Mouse (Mus musculus) midbrain, embryonic 16.5 days (tissue): Measurements from ENCODE around the gene Gm19410. TPM values are rescaled to one million over a fixed set of nuclear protein-coding genes. Genes with fewer than 3 reads are reported as not detected.
A peak's percentile ranks its signal among the peaks of the same experiment; 100 is the strongest.

Experiments used
- ATAC-seq: fragments of 200-750 bp; cut with Nextera tagmentation; 2 replicates; pipeline ENCODE4 v1.8.0; 2017; ENCODE audit warnings: moderate TSS enrichment
- H3K27ac ChIP-seq: fragments of 300-500 bp; sonication (generic); 2 replicates; pipeline ENCODE4 v1.5.1; 2014; ENCODE audit warnings: mild to moderate bottlenecking, low read length, mixed read lengths
- H3K27me3 ChIP-seq: fragments of 300-500 bp; sonication (generic); 2 replicates; pipeline ENCODE4 v1.6.1; 2014; ENCODE audit warnings: low read depth, low read length, mixed read lengths; ENCODE audit not compliant: control insufficient read depth, insufficient read depth
- H3K36me3 ChIP-seq: fragments of 300-500 bp; sonication (generic); 2 replicates; pipeline ENCODE4 v1.6.1; 2014; ENCODE audit warnings: mild to moderate bottlenecking, low read length, moderate library complexity, mixed read lengths; ENCODE audit not compliant: control insufficient read depth, insufficient read depth
- H3K4me1 ChIP-seq: fragments of 300-500 bp; sonication (generic); 2 replicates; pipeline ENCODE4 v1.6.1; 2014; ENCODE audit warnings: mild to moderate bottlenecking, low read length, mixed read lengths; ENCODE audit not compliant: control insufficient read depth, insufficient read depth
- H3K4me2 ChIP-seq: fragments of 300-500 bp; sonication (generic); 2 replicates; pipeline ENCODE4 v1.6.1; 2014; ENCODE audit warnings: mild to moderate bottlenecking, low read length, mixed read lengths
- H3K4me3 ChIP-seq: fragments of 300-500 bp; sonication (generic); 2 replicates; pipeline ENCODE4 v1.5.1; 2014; ENCODE audit warnings: low read depth, mild to moderate bottlenecking, low read length, moderate library complexity, mixed read lengths
- H3K9ac ChIP-seq: fragments of 300-500 bp; sonication (generic); 2 replicates; pipeline ENCODE4 v1.6.1; 2014; ENCODE audit warnings: low read depth, low read length, mixed read lengths
- H3K9me3 ChIP-seq: fragments of 300-500 bp; sonication (generic); replicated peaks from 2 replicates; pipeline ENCODE4 v1.6.1; 2014; ENCODE audit warnings: mild to moderate bottlenecking, low read length, mixed read lengths; ENCODE audit not compliant: control insufficient read depth, poor library complexity, severe bottlenecking
- WGBS: fragments of 180-500 bp; shearing (Covaris S2); extraction: QIAGEN DNeasy Blood & Tissue Kit; methylation state at CpG from one replicate; pipeline ENCODE4 v1.1.7; 2014; 5-methylcytosine and 5-hydroxymethylcytosine counted together
- microRNA-seq: library from miRNA; unstranded; fragments of <30 nt; microRNA quantifications from one replicate; pipeline ENCODE4, GENCODE M21; 2017
- polyA plus RNA-seq: library from polyadenylated mRNA; unstranded; fragments of >200 nt; fragmentation: Nextera tagmentation; extraction: Ambion mirVana; gene quantifications from 2 replicates; pipeline ENCODE4 v1.2.1, GENCODE M21; 2015

The Gm19410 gene
- 0.19 and 0.22 TPM in 2 replicates for polyA plus RNA-seq

DNA sequence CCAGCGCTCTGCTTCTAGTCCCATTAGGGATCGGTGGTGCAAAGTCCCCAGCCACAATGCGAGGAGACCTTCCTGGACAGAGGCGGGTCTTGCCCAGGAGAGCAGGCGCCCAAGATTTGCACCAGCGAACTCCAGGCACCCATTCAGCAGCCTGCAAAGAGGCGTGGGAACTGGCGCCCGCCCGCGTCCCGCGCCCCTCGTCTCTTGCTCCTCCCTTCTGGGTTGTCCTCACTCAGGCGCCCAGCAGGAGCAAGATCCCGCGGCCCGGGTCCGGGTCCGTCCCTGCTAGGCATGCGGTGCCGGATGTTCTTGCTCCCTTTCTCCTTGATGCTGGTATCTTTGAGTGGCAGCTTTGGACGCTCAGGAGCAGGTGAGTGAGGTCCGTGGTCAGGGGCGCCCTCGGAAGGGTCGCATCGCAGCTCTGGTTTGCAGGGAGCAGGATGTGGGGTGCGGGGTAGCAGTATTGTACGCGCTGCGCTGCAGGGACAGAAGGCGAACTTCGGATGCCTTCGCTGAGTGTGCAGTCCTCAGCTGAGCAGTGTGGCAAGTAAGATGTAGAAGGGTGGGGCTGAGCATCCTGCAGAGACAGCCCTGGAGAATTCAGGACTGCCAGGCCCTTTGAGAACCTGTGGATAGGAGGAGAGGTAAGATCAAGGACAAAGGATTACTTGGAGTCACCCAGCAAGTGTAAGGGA is at the start of gene Gm19410:
TSS of gene Gm19410 (plus strand) at position 292 of the 695 bp plus-strand sequence.
- peak within 1 kb of the TSS; percentile 99 for H3K4me2 ChIP-seq
- H3K9ac ChIP-seq = peak within 1 kb of the TSS; percentile 67
- WGBS = under 1% methylated on average over 35 of the region's 35 CpGs
- peaks cover 10% of the 10 kb centered on the region for H3K4me1 ChIP-seq
- no peak within 1 kb of the TSS for H3K27ac ChIP-seq
- H3K9me3 ChIP-seq = no peaks in the 10 kb centered on the region
- peaks cover 14% of the 10 kb centered on the region for H3K27me3 ChIP-seq
- ATAC-seq = peak; percentile 71
- peak within 1 kb of the TSS; percentile 51 for H3K4me3 ChIP-seq
- H3K36me3 ChIP-seq = no peaks in the 10 kb centered on the region

DNA sequence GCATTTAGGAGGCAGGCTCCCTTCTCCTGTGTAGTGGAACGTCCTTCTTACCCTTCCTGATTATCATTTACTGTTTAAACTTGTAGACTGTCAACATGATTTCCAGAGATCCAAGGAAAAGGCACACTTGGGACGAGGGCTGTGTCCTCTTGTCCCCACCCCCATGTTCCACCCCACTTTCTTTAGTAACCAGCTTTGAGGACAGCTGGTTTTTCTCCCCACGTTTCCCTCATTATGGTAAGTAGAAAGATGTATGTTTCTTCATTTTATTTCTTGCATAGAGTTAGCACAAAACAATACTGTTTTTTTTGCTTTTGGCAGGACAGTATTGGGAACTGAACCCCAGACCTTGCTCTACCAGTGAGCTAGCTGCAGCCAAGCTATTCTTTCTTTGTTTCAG is 34.8 kb upstream of the Gm19410 start:
- Histone ChIP-seq H3K27ac (no peak overlapping the region), H3K9me3 (no peaks in the 10 kb centered on the region), H3K4me1 (no peaks in the 10 kb centered on the region), H3K9ac (no peak overlapping the region), H3K4me3 (no peak overlapping the region), H3K27me3 (no peaks in the 10 kb centered on the region), H3K4me2 (no peak overlapping the region), H3K36me3 (no peaks in the 10 kb centered on the region)
- no peak for ATAC-seq
- 76% methylated on average over 3 of the region's 3 CpGs for WGBS

DNA sequence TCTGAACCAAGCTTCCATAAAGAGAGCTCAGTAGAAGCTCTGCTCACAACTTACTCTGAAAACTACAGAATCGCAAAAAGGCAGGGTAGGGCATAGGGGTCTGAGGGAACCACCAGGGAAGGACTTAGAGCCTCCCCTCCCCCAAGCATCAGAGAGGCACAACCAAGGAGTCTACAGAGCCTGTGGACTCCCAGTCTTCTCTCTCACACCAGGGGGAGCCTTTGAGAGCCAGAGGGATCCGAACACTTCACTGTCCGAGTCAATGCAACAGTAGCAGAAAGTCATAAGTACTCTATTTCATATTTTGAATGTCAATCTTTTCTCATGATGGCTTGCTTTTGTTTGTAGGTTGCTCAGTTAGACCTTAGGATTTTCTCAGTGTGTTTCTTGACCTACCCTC is 30.2 kb upstream of the Gm19410 start:
- Histone ChIP-seq H3K27me3 (no peaks in the 10 kb centered on the region), H3K4me2 (no peak overlapping the region), H3K9me3 (0 out of 2 replicates have a peak, but pooled peaks cover 2% of the 10 kb centered on the region), H3K9ac (no peak overlapping the region), H3K4me3 (no peak overlapping the region), H3K36me3 (no peaks in the 10 kb centered on the region), H3K27ac (no peak overlapping the region), H3K4me1 (no peaks in the 10 kb centered on the region)
- ATAC-seq = no peak
- WGBS = 85% methylated on average over 3 of the region's 3 CpGs

DNA sequence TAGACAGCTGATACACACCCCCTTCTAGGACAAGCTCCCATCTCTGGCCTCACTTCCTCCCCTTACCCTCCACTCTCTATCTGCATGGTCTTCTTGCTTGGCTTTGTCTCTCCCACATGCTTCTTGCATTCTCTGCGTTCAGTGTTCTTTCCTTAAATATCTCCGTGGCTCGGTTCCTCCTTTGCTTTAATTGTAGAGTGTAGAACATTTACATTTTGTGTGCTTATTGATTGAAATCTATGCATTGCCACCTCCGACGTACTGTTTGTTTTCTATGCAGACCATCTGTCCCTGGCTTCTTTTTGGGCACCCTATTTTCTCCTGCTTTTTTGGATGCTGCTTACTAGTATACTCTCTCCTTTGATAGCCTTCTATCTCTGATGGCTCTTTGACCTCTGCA is 9.4 kb upstream of the Gm19410 start:
- Histone ChIP-seq H3K4me1 (no peaks in the 10 kb centered on the region), H3K27ac (no peak overlapping the region), H3K27me3 (no peaks in the 10 kb centered on the region), H3K36me3 (no peaks in the 10 kb centered on the region), H3K9me3 (no peaks in the 10 kb centered on the region), H3K4me2 (no peak overlapping the region), H3K9ac (no peak overlapping the region), H3K4me3 (no peak overlapping the region)
- no peak for ATAC-seq
- 90% methylated on average over 5 of the region's 5 CpGs for WGBS

DNA sequence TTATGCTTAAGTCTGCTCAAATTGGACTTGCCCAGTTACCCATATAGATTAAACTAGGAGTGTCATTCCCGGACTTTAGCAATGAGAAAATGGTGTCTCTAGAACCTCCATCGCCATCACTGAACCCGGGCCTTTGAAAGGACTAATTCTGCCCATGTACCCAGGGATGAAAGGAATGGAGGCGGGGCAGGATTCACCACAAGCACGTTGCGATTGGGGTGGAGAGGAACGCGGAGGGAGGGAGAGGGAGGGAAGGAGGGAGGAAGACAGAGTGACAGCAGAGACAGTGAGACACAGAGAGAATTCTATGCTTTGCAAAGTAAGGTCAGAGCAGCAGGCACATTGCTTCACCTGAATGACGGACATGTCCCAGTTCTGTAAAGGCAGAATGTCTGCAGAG is 570 bp upstream of the Gm19410 start:
- no peak; the same call in 1 of the 2 replicates for ATAC-seq
- WGBS = 5% methylated on average over 9 of the region's 9 CpGs

DNA sequence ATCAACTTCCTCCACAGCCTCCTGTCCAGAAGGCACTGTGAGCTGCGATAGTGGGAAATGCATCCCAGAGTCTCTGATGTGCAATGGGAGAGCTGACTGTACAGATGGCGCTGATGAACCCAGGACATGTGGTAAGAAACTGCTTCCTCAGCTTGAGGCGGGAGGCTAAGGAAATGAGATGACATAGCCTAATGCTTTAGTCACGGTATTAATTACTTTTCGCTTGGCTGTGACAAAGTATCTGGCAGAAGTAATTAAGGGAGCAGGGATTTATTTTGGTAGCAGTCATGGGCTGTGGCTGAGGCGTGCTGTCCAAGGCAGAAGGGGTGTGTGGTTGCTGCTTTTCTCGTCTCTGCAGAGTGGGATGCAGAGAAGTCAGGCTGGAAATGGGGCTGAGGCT is 7.9 kb downstream of the Gm19410 start:
- 21% methylated on average over 7 of the region's 7 CpGs for WGBS
- peak; percentile 72 for ATAC-seq
- Histone ChIP-seq H3K27ac (no peak overlapping the region), H3K4me2 (no peak overlapping the region), H3K27me3 (no peaks in the 10 kb centered on the region), H3K4me1 (peaks cover 2% of the 10 kb centered on the region; the same call in 1 of the 2 replicates), H3K4me3 (no peak overlapping the region), H3K9me3 (no peaks in the 10 kb centered on the region), H3K9ac (no peak overlapping the region), H3K36me3 (no peaks in the 10 kb centered on the region)

More for the DNA sequence above, 570 bp upstream of the Gm19410 start:
- H3K4me2 ChIP-seq = peak overlapping the region; percentile 99
- H3K27ac ChIP-seq = no peak overlapping the region
- H3K27me3 ChIP-seq = peaks cover 14% of the 10 kb centered on the region
- H3K36me3 ChIP-seq = no peaks in the 10 kb centered on the region
- peak overlapping the region; percentile 51 for H3K4me3 ChIP-seq
- peaks cover 10% of the 10 kb centered on the region for H3K4me1 ChIP-seq
- no peaks in the 10 kb centered on the region for H3K9me3 ChIP-seq
- peak overlapping the region; percentile 28; the same call in 1 of the 2 replicates for H3K9ac ChIP-seq

Small RNA genes within 50 kb of the gene (microRNA-seq; reads per million reads assigned to microRNA genes)
- not detected for gene Gm44474
